Mouse (Mus musculus) spleen, postnatal 10 days (tissue): ENCODE data around the gene Dpf1.
A peak's percentile ranks its signal among the peaks of the same experiment; 100 is the strongest.

Experiments
- DNase-seq, 2 experiments: peaks; one replicate each; pipeline ENCODE4 v3.0.0; 2021 to 2022; ENCODE audit warnings: low spot score in 2 of 2

Gene Dpf1

GRCm38 (mm10) chr7:29309749-29310148 lies 6.0 kb downstream of the Dpf1 start:
- no peak for DNase-seq

- no peak for DNase-seq
These were observed 9.3 kb downstream of the Dpf1 start for GRCm38 (mm10) chr7:29313051-29313450.

GRCm38 (mm10) chr7:29313572-29314261 lies 10.0 kb downstream of the Dpf1 start:
- DNase-seq = no peak

- DNase-seq = no peak
These were observed 11.3 kb downstream of the Dpf1 start for GRCm38 (mm10) chr7:29314844-29315628.

- no peak for DNase-seq
These were observed 12.5 kb downstream of the Dpf1 start for GRCm38 (mm10) chr7:29316137-29316734.

- DNase-seq = no peak
These were observed 13.2 kb downstream of the Dpf1 start for GRCm38 (mm10) chr7:29316976-29317375.

GRCm38 (mm10) chr7:29317558-29317957 lies 13.8 kb downstream of the Dpf1 start:
- no peak for DNase-seq

GRCm38 (mm10) chr7:29318115-29318911 lies 14.6 kb downstream of the Dpf1 start:
- DNase-seq = no peak

- DNase-seq = no peak
These were observed 15.9 kb downstream of the Dpf1 start for GRCm38 (mm10) chr7:29319337-29320307.

GRCm38 (mm10) chr7:29327087-29327486 lies 23.3 kb downstream of the Dpf1 start:
- no peak for DNase-seq

GRCm38 (mm10) chr7:29328984-29329383 lies 25.2 kb downstream of the Dpf1 start:
- no peak for DNase-seq

GRCm38 (mm10) chr7:29334156-29334555 lies 30.4 kb downstream of the Dpf1 start:
- DNase-seq = no peak

- DNase-seq = no peak
These were observed 31.5 kb downstream of the Dpf1 start for GRCm38 (mm10) chr7:29335276-29335675.

GRCm38 (mm10) chr7:29335841-29336671 lies 32.3 kb downstream of the Dpf1 start:
- no peak for DNase-seq

- DNase-seq = no peak
These were observed 33.1 kb downstream of the Dpf1 start for GRCm38 (mm10) chr7:29336795-29337319.

- DNase-seq = no peak
These were observed 34.0 kb downstream of the Dpf1 start for GRCm38 (mm10) chr7:29337766-29338165.

- DNase-seq = peak; percentile 43 to 68
These were observed 34.7 kb downstream of the Dpf1 start for GRCm38 (mm10) chr7:29338351-29338919.

- DNase-seq = peak in 1 of 2 experiments; percentile 64
These were observed 35.4 kb downstream of the Dpf1 start for GRCm38 (mm10) chr7:29338984-29339679.

GRCm38 (mm10) chr7:29340247-29340646 lies 36.5 kb downstream of the Dpf1 start:
- DNase-seq = no peak
